Mouse (Mus musculus) adrenal gland, adult 8-10 months (tissue): ENCODE results near the gene Grip1. TPM values are rescaled to one million over a fixed set of nuclear protein-coding genes. Genes with fewer than 3 reads are reported as not detected.
"Not testable (repeated sequence)": the region's sequence is repeated elsewhere in the genome, so short reads cannot be mapped to it uniquely, and the experiment has no call there.

Source experiments
- DNase-seq: peaks from one replicate; pipeline ENCODE4 v3.0.0; 2022
- total RNA-seq, 4 experiments: library from RNA; stranded (reverse); gene quantifications; 2 replicates each; pipeline ENCODE4 v1.2.4; 2022

Grip1 gene
- total RNA-seq, 4 experiments from 2014 or later: 0.46 to 1.0 (median 0.91) TPM

- DNase-seq: no peak
Measured at GRCm38 (mm10) chr10:120077850-120078249, 624.2 kb downstream of the Grip1 start.

DNA sequence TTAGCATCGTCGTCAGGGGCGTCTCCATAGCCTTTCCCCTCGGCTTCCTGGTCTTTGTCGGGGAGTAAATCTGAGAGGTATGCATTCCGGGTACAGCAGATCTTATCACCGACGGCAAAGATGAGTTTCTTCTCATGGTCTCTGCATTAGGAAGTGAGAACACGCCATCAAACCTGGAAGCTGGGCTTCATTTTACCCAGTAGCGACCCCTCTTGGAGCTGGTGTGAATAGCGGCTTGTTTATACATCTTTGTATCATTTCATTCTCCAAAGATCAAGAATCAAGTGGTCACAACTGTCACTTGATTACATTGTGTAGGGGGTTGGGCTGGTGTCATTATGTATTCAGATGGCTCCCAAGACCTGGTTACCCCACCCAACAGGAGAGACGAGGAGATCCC is 638.9 kb downstream of the Grip1 start:
- DNase-seq: no peak

DNA sequence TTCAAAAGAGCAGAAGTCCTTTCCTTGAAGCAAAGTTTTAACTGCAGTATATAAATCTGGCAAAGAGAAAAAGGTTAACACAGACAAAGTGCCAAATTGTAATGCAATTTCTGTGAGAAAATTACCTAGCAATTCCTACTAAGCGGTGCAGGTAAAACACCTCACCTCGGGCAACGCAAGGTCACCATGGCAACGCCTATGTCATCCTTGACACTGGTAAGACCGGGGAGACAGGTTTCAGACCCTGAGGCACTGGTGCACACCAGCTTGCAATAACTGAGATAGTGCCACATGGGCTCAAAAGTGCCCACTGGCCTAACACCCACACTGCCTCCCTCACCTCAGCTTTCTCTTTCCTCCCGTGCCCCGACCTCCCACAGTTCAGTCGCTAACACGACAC is 641.5 kb downstream of the Grip1 start:
- DNase-seq: no peak

DNA sequence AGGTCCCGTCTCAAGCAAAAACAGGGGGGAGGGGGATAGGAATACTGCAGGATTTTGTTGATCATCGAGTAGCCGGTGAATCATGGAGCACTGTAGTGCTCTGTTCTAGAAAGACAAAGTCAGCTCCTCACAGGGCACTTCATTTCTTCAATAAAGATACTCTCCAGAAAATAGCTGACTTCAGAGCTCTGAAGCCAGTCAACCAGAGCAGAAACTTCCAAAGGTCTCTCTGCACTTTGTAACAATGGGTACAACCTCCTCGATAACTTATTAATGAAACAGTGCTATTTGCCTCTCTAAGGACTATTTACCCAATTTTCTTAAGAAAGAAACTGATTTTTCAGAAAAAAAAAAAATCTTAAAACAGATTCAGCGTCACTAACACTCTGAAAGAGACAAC is 642.1 kb downstream of the Grip1 start:
- DNase-seq: no peak

GRCm38 (mm10) chr10:120097564-120097963 is 643.9 kb downstream of the Grip1 start:
- no peak for DNase-seq

GRCm38 (mm10) chr10:120100806-120101205 is 647.2 kb downstream of the Grip1 start:
- no peak for DNase-seq

DNA sequence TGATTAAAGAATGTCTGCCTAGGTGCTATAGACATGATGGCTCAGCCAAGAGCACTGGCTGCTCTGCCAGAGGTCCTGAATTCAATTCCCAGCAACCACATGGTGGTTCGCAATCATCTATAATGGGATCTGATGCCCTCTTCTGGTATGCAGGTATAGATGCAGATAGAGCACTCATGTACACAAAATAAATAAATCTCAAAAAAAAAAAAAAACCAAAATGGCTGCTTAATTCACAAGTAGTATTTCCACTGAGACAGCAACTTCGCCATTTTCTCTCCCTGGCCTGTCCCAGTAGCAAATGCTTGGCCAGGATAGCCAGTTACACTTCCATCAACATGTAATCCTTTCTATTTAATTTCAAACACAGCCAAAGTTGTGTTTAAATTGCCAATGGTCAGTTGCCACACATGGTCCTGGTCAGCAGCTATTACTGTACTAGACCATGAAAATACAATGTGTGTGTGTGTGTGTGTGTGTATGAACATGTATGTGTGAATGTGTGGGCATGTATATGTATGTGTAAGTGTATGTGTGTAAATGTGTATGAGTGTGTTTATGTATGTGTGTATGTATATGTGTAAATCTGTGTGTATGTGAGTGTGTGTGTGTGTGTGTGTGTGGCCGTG is 658.2 kb downstream of the Grip1 start:
- DNase-seq: no peak

DNA sequence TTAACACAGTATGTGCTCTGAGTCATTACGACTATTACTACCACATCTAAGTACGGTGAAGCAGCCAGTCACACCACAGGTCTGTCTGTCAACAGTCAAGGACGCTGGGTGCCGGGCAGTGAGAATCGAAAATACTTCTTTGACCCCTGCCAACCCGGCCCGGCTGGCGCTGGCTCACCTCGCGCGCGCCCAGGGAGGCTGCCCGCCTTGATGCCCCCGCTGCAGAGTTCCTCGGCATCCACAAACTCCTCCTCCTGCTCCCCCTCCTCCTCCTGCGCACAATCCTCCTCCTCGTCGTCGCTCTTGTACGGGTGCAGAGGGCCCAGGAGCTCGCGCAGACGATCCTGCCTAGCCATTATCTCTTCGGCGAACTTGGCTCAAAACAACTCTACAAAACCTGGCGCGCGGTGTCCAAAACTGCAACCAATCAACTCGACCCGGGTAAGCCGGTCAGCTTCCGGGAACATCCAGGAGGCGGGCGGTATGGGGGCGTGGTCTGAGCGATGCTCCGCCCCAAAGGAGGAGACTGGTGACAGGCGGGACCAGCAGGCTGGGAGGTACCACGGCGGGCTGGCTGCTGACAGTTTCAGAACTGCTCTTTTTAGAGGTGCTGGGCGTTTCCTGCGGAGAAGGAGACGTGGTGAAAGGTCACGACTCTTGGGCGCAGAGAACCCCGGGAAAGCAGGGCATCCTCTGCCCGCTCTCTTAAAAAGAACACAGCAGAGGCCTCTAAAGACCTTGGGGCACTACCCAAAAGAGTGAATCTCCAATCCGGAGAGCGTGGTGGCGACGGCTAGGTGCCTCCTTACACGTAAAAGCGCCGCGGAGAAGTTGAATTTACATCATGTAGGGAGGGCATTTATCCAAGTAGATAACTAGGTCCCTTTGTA is 659.1 kb downstream of the Grip1 start, which contains the start of gene Helb:
TSS of gene Helb (minus strand) at position 481 of the 890 bp plus-strand sequence.
- peak; percentile 97 for DNase-seq

DNA sequence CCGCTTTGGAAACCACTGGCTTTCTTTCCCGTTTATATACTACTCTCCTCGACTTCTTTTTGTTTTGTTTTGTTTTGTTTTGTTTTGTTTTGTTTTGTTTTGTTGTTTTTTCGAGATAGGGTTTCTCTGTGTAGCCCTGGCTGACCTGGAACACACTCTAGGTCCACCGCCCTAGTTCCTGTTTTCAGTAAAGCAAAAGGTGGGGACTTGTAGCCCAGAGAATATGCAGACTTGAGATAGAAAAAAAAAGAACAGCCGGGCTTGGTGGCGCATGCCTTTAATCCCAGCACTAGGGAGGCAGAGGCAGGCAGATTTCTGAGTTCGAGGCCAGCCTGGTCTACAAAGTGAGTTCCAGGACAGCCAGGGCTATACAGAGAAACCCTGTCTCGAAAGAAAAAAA is 659.9 kb downstream of the Grip1 start:
- not testable (repeated sequence) for DNase-seq

- DNase-seq: no peak
Measured at GRCm38 (mm10) chr10:120113980-120114379, 660.4 kb downstream of the Grip1 start.

DNA sequence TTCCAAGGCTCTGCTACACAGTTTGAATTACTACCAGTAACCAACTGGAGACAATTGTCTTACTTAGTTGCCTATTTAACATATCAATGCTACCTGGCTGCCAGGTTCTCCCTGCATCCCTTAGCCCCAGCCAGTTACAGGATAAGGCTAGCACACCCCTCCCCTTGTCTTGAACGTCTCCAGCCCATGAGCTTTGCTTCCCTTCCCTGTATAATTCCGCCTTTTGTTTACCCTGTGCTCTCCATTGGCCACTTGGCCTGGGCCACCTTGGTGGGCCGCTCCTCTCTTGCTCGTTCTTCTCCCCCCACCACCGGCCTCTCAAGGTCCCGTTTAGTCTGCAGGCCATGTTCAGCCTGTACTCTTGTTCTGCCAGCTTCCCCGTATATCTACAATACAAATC is 660.9 kb downstream of the Grip1 start:
- no peak for DNase-seq

DNA sequence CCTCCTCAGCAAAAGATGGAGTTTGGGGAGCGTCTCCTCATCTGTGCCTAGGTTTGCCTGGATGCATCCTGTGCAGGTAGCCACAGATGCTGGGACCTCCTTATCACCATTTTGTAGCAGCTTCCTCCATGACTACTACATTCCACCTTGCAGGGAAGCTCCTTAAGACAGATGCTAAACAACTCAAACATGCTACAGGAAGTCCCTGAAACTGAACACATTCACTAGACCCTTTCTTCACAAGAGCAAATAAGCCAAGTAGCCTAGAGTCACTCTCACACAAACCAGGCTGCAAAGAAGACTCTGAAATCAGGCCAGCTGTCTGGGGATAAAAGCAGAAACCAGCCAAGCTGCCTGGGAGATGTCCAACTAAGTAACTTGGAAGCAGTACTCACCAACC is 661.6 kb downstream of the Grip1 start:
- DNase-seq: no peak

DNA sequence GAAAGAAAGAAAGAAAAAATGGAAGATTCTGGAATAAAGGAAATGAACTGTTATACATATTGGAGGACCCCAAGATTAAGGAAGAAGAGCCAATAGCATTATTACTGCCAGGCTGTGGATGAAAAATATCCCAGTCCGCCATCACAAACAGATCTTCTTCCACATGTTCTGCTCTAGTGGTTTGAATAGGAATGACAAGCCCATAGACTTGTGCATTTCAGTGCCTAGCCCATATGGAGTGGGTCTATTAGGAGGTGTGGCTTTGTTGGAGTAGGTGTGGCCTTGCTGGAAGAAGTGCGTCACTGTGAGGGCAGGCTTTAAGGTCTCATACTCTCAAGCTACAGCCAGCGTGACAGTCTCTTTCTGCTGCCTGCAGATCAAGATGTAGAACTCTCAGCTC is 670.1 kb downstream of the Grip1 start:
- DNase-seq: no peak

DNA sequence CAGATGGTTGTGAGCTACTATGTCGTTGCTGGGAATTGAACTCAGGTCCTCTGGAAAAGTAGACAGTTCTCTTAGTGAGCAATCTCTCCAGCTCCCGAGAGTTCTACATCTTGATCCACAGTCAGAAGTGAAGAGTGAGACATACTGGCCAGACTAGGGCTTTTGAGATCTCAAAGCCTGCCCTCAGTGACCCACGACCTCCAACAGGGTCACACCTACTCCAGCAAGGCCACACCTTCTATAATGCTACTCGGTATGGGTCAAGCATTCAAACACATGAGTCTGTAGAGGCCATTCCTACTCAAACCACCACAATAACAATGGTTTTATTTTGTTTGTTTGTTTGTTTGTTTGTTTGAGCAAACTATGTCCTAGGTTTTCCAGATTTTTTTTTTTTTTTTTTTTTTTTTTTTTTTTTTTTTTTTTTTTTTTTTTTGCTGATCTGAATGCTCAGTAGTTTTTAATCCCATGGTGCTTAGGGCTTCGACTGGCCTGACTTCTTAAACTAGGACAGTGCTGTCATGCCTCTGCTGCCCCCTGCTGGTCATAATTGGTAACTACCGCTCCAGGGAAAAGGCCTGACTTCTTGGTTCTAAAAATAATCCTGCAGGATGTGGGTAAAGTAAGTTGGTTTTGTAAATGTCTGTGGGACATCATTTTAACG is 671.3 kb downstream of the Grip1 start:
- DNase-seq: peak; percentile 75

- no peak for DNase-seq
Measured at GRCm38 (mm10) chr10:120125465-120125857, 671.8 kb downstream of the Grip1 start.

DNA sequence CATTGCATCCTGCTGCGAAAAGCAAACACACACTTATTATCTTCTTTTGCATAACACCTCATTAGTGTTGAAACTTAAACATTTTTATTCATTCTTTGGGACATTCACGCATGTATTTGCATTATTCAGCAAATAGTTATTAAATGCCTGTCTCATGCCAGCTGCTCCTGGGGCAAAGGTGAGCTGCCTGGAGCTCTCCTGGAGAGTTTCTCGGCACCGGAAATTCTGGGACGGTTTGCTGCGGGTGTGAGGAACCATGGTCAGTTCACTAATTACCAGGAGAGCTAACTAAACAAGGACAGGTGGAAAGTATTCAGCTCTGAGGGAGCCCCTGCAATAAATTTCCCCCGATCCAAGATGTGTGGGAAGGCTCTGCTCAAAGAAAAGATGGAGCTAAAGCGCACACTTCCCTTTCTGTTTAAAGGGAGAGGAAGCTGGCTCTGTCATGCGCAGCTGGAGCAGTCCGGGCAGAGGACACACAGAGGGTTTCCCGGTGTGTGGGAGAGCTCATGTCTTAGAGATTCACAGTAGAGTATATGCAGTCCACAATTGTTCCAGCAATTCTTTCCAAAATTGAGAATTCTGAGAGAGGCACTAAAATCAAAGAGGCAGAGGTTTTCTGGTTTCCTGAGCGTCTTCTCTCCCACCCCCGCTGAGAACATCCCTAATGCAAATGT is 675.1 kb downstream of the Grip1 start:
- no peak for DNase-seq

DNA sequence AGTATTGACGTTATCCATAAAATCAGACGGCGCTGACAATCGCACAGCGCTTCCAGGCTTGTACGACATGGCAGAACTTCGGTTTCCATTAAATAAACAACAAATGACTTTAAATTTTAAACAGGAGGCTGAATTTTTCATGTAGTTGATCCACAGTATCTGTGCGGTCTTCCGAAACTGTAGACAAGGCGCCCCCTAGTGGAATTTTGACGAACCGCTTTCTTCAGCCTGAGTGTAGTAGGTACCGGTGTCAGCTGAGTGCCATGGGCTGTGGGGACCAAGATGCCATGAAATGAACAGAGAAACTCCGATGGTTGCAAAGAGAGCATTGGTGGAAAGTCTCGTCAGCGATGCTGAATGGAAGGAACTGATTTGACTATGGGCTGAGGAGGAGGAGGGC is 677.0 kb downstream of the Grip1 start:
- DNase-seq: no peak

- no peak for DNase-seq
Measured at GRCm38 (mm10) chr10:120133697-120134096, 680.1 kb downstream of the Grip1 start.

GRCm38 (mm10) chr10:120136020-120136562 is 682.5 kb downstream of the Grip1 start:
- no peak for DNase-seq
